Mouse (Mus musculus) erythroblast, embryonic 14.5 days (primary cell): ENCODE measurements around the gene Grm4.
"Not testable (repeated sequence)": the region's sequence is repeated elsewhere in the genome, so short reads cannot be mapped to it uniquely, and the experiment has no call there.

Source experiments
- GATA1 ChIP-seq: IDR thresholded peaks from 2 replicates; pipeline ENCODE4 v1.6.1; 2012; ENCODE audit warnings: low read length, inconsistent platforms, mixed read lengths
- TAL1 ChIP-seq: IDR thresholded peaks from 3 replicates; pipeline ENCODE4 v1.6.1; 2012; ENCODE audit warnings: low read length, inconsistent platforms, mixed read lengths

DNA sequence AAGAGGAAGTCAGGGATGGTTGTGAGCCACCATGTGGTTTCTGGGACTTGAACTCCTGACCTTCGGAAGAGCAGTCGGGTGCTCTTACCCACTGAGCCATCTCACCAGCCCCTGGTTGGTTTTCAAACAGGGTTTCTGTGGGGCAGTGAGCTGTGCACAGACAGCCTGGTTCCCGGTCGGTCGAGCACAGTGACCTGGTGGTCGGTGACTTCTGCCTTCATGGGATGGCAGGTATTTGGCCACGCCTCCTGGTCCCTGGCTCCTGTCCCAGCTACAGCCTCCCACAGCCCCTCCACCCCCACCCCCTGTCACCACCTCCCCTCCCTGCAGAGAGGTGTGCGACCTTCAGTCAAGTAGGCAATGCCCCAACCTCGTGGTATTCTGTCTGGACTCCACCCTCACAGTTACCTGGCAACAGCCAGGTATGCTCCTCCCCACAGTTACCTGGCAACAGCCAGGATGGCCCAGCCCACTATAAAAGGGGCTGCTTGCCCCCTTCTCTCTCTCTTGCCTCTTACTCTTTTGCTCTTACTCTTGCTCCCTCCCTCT lies 140.2 kb downstream of the Grm4 start:
- TF ChIP-seq GATA1, TAL1: not testable (repeated sequence)
